Mouse (Mus musculus): ENCODE measurements around the gene Cd80. TPM values are rescaled to one million over a fixed set of nuclear protein-coding genes. Genes with fewer than 3 reads are reported as not detected.

Cd80 gene
- total RNA-seq, 2 experiments from 2014 or later: not detected

DNA sequence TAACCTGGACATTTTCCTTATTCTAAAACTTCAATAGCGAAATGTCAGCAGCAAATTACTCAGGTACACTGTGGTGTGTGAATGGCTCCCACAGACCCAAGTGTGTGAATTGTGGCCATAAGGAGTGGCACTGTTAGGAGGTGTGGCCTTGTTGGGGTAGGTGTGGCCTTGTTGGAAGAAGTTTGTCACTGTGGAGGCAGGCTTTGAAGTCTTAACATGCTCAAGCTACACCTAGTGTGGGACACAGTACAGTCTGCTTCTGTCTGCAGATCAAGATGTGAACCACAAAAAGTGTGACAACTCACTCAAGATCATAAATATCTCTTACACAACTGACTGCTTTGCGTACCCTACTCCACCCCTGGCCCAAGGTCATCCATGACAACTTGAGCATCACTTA is 55.5 kb downstream of the Cd80 start:
- no peak for ATAC-seq (replicated peaks; ENCODE audit: poor library complexity, severe bottlenecking)

DNA sequence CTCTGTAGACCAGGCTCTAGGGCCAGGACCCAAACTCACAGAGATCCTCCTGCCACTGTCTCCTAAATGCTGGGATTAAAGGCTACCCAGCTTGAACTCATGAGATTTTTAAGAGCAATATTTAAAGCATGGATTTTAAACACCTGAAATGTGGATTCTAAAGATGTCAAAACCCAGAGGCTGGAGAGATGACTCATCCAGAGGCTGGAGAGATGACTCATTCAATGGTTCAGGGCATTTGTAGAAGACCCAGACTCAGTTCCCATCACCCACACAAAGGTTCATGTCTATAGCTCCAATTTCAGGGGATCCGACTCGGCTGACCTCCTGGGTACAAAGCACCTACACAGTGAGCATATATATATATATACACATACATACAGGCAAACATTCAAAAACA is 63.8 kb downstream of the Cd80 start:
- no peak for ATAC-seq (replicated peaks; ENCODE audit: poor library complexity, severe bottlenecking)

DNA sequence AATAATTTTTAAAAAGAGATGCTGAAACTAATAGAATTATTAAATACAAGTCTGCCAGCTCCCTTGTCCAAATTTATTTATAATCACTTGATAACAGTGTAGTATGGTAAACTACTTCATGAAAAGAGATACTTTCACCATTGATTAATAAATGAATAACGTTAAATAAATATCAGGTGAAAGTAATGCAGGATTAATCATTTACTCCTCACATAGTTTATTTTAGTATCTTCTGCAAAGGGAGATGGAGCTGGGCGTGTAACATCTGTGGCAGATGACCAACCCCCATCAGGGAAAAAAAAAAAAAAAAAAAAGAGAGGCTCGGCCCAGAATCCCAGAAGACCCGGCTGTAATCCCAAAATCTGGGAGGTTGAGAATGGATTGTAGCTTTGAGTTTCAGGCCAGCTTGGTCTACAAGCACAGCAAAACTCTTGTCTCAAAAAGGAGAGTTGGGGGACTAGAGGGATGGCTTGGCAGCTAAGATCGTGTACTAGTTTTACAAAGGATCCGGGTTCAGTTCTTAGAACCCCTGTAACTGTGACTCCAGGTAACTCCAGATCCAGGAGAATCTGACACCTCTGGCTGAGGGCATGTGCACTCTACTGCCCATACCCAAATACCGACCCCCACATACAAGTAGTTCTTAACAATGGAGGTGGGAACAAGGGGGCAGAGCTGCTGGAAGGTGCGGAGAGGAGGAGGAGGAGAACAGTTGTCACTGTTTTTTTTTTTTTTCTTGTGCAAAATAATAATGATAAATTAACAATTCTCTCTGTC is 66.0 kb downstream of the Cd80 start:
- no peak for ATAC-seq (replicated peaks; ENCODE audit: poor library complexity, severe bottlenecking)

DNA sequence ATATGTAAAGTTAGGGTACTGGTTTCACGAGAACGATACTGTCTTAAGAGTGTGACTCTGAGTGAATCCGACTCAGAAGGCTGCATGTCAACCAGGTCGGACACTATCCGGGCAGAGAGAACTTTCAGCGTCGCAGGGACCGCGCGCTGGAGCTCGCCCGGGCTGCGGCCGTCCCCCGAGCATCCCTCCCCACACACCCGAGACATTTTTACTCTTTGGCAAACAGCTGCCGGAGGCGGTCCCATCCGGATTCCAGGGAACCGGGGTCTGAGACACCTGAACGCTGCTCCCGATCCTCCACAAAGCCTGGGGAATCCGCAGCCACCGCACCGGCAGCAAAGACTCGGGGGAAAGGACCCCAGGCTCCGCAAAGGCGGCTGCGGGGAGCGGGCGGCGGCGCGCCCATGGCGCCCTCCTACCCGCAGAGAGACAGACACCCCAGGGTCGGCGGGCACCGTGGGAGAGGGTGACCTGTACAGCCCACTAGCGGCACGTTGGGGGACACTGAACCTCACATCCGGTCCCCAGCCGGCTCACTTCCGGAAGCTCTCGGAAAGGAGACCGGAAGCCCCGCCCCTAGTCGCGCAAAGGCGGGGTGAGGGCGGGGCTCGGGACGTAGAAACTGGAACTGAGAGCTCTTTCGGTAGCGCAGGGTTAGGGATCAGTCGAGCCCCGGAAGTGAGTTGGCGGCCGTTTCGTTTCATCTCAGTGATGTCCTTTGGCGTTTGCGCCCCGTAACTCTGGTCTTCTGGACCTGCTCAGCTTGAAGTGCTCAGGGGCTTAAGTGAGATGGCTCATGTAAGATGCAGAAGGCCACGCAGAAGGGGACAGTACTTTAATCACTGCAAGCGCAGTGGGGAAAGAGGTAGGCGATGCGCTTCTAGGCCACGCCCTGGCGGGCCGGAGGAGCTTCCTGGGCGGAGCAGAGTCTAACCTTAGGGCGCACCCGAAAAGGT is 67.0 kb downstream of the Cd80 start, which contains the start of gene Timmdc1:
Timmdc1 (minus strand) TSS at position 535 of the 956 bp plus-strand sequence.
- ATAC-seq (replicated peaks; ENCODE audit: poor library complexity, severe bottlenecking): peak; percentile 98

DNA sequence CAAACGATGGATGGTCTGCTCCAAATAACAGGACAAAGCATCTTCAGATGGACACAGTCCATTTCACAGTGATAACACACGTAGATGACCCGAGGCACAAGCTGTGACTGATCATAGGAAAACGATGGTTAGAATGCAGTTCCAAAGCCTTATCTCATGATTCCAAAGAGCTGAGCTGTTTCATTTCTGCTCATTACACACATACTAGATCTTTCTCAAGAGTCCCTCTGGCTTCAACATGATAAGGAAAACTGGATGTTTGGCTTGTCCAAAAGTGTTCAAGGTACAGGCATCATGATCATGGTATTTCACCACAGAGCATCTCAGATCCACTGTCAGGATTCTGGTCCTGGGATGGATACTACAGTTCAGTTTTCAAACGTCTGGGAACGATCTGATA is 70.9 kb downstream of the Cd80 start:
- ATAC-seq (replicated peaks; ENCODE audit: poor library complexity, severe bottlenecking): no peak

DNA sequence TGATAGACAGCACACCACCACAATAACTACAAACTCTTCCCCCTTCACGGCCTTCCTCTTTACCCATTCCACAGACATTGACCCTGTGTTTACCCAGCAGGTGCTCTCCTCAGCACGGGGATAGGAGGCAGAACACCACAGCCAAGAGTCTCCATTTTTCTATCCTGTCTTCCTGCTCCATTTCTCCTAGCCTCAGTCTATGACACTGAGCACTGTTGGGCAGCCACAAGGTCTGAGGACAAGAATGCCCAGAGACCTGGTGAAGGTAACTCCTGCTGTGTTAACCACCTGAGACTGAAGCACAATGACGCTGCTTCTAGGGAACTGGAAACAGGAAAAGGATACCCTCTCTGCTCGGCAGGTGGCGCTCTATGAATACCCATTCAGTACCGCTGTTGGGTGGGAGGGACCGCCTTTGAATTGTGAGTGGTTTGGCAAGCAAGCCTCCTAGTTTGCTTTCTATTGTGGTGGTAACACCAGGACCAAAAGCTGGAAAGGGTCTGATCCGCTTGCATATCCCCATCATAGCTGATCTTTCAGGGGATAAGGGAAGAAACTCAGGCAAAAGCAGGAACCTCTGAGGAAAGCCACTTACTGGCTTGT is 81.3 kb downstream of the Cd80 start:
- peak; percentile 99 for ATAC-seq (replicated peaks; ENCODE audit: poor library complexity, severe bottlenecking)

DNA sequence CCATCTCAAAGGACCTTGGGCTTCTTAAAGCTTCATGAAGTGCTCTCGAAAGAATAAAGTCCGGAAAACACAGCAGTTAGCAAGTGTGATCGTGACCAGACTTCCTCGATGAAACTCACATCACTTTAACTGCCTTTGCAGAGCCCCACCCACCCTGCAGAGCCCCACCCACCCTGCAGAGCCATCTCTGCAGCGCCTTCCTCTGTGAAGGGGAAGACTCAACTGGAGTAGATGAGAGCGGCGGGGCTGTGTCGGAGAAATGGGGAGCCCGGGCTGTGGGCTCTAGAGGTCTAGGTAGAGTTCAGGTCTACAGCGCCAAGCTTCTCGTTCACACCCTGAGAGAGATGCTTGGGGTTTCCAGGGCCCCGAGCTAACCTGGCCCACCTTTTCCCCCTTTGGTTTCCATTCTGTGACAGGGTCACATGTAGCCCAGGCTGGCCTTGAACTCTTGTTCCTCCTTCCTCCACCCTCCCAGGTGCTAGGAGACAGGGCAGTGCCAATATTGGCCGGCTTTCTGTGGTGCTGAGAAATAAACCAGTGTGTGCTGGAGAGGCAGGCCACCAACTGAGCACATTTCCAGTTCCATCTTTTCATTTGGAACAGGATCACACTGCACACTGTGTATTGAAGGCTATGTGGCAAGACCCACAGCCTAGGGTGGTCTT is 83.5 kb downstream of the Cd80 start:
- 0 out of 2 replicates have a peak, but pooled peaks have one; percentile 14 for ATAC-seq (replicated peaks; ENCODE audit: poor library complexity, severe bottlenecking)

Other genes starting within 250 kb of the Cd80 start
- gene Nr1i2, start 160.7 kb upstream of the Cd80 start, total RNA-seq (2014; fragmentation: Nextera tagmentation): 0.26 TPM in 1 of 2 replicates, not detected in the other
- not detected in 2 replicates for gene Nr1i2, start 160.7 kb upstream of the Cd80 start, total RNA-seq (2017)
- not detected in 2 replicates for gene Maats1, start 113.4 kb upstream of the Cd80 start, total RNA-seq (2014; fragmentation: Nextera tagmentation)
- gene Maats1, start 113.4 kb upstream of the Cd80 start, total RNA-seq (2017): not detected in 2 replicates
- 124 and 168 TPM in 2 replicates for gene Cox17, start 108.6 kb upstream of the Cd80 start, total RNA-seq (2014; fragmentation: Nextera tagmentation)
- 185 and 260 TPM in 2 replicates for gene Cox17, start 108.6 kb upstream of the Cd80 start, total RNA-seq (2017)
- gene Gm21987, start 108.5 kb upstream of the Cd80 start, total RNA-seq (2014; fragmentation: Nextera tagmentation): not detected in 2 replicates
- not detected in 2 replicates for gene Gm21987, start 108.5 kb upstream of the Cd80 start, total RNA-seq (2017)
- gene Popdc2, start 93.4 kb upstream of the Cd80 start, total RNA-seq (2014; fragmentation: Nextera tagmentation): not detected in 2 replicates
- gene Popdc2, start 93.4 kb upstream of the Cd80 start, total RNA-seq (2017): not detected in 2 replicates
- not detected in 2 replicates for gene Pla1a, start 22.4 kb upstream of the Cd80 start, total RNA-seq (2014; fragmentation: Nextera tagmentation)
- not detected in 2 replicates for gene Pla1a, start 22.4 kb upstream of the Cd80 start, total RNA-seq (2017)
- gene Adprh, start 2.9 kb upstream of the Cd80 start, total RNA-seq (2014; fragmentation: Nextera tagmentation): 18.9 and 31.5 TPM in 2 replicates
- 10.8 and 15.0 TPM in 2 replicates for gene Adprh, start 2.9 kb upstream of the Cd80 start, total RNA-seq (2017)
- 13.7 and 15.0 TPM in 2 replicates for gene Timmdc1, start 67.1 kb downstream of the Cd80 start, total RNA-seq (2014; fragmentation: Nextera tagmentation)
- 31.5 and 33.1 TPM in 2 replicates for gene Timmdc1, start 67.1 kb downstream of the Cd80 start, total RNA-seq (2017)
- gene Poglut1, start 94.7 kb downstream of the Cd80 start, total RNA-seq (2014; fragmentation: Nextera tagmentation): 24.7 and 41.3 TPM in 2 replicates
- gene Poglut1, start 94.7 kb downstream of the Cd80 start, total RNA-seq (2017): 19.8 and 22.6 TPM in 2 replicates
- gene Tmem39a, start 103.1 kb downstream of the Cd80 start, total RNA-seq (2014; fragmentation: Nextera tagmentation): 58.2 and 91.5 TPM in 2 replicates
- 70.2 and 105 TPM in 2 replicates for gene Tmem39a, start 103.1 kb downstream of the Cd80 start, total RNA-seq (2017)

All from granulocyte monocyte progenitor cell, adult 5-6 weeks (primary cell).